Mouse (Mus musculus) spleen, adult 2 months (tissue): ENCODE measurements around the gene Pim1.

Source experiments
- CTCF ChIP-seq: fragments of 200-500 bp; IDR thresholded peaks from 2 replicates; pipeline ENCODE4 v1.5.1; 2011; ENCODE audit warnings: mild to moderate bottlenecking, inconsistent platforms; ENCODE audit not compliant: insufficient read depth, insufficient read length, insufficient replicate concordance; ENCODE audit errors: extremely low read depth
- POLR2A ChIP-seq: fragments of 200-500 bp; IDR thresholded peaks from 2 replicates; pipeline ENCODE4 v1.6.1; 2011; ENCODE audit warnings: low read depth, low read length, inconsistent platforms

DNA sequence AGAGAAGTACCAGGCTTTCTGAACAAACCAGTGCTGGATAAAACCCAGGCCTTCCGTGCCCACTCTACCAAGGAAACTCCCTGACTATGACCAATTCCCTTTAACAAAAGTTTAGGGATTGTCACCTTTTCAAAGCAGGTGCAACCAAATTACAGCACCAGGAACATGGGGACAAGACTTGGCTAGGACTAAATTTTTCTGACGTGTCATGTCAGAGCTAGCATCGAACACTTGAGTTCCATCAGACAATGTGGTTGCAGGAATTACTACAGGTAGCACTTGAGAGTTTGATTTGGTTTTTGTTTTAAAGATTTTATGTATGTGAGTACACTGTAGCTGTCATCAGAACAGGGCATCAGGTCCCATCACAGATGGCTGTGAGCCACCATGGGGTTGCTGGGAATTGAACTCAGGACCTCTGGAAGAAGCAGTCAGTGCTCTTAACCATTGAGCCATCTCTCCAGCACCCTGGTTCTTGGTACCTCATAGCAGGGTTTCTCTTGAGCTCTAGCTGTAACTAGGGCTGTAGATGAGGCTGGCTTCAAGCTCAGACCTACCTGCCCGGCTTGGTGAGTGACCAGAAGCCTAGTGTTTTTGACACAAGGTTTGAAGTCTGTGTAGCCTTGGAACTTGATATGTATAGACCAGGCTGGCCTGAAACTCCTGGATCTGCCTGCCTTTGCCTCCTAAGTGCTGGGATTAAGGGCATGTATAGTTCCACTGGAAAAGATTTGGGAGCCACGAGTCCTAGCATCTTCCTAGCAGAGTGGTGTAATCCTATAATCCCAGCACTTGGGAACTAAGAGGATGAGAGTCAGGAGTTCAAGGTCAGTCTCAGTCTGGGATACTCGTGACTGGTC is 5.9 kb downstream of the Pim1 start:
- TF ChIP-seq POLR2A: no peak
- no peak for TF ChIP-seq CTCF
